Mouse (Mus musculus): ENCODE data around the gene Prdx5.

DNA sequence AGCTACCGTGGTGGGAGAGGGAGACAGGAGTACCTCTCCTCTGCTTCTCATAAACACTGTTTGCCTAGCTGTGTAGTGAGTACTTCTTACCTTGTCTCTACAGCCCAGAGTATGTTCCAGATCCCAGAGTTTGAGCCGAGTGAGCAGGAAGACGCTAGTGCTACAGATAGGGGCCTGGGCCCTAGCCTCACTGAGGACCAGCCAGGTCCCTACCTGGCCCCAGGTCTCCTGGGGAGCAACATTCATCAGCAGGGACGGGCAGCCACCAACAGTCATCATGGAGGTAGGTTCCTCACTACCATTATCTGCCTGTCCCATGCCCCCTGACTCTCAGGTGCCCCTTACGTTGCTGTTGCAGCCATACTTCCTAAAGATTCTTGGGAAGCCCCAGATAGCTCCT lies 32.9 kb upstream of the Prdx5 start:
- no peak for TF ChIP-seq CTCF (IDR thresholded peaks at IDR 0.05)
- TF ChIP-seq EP300 (IDR thresholded peaks at IDR 0.05; ENCODE audit: insufficient read depth, low read depth, low read length): no peak

Data from heart, adult 2 months (tissue).